Mouse (Mus musculus): ENCODE results near the gene Fnbp1l.
A peak's percentile ranks its signal among the peaks of the same experiment; 100 is the strongest.

Fnbp1l gene

DNA sequence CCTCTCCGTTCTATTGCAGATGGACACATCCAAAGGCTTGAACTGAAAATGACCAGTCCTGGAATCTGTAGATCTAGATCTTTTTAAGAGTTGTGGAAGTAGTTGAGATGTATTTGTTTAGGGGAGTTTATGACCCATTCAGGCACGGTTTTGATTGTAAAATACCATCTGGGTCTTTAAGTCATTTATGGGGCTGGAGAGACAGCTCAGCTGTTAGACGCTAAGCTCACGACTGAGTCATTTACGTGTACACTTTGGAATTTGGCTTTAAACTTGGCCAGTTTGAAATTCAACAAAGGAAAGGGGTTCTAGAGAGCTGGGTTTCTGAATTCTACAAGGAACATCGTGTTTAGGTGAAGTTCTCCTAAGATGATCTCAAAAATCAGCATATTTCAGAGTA is 124.8 kb downstream of the Fnbp1l start:
- DNase-seq (ENCODE audit: low spot score in 2 of 2): no peak

DNA sequence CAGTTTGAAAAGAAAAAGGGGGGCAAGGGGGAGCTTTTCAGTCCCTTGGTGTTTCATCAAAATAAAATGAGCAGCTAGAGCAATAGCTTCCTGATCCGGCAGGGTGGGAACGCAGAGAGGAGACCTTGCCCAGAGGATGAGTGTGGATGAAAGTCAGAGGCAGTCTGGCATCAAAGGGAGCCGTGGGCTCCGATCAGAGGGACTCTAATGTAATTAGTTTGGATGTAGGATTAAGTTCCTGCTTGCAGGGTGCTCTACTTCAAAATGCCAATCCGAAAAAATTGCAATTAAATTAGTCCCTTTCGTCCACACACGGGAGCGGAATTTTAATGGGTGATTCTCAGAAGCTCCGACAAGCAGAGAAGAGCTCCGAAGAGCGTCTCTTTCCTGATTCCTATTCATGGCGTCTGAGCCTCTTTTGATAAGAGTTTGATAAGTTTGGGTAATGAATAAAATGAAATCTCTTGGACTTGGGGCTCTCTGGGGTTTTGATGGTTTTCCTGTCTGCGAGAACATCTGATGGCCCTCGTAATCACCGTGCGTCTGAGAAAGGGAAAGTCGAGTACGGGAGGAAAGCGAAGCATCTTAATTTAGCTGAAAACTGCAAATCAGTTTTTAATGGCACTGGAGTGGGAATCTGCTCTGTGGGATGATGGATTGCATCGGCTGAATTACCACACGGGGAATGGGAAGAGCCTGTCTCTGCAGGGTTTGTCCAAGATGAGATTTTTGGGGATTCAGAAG is 126.5 kb downstream of the Fnbp1l start:
- no peak for DNase-seq (ENCODE audit: low spot score in 2 of 2)

DNA sequence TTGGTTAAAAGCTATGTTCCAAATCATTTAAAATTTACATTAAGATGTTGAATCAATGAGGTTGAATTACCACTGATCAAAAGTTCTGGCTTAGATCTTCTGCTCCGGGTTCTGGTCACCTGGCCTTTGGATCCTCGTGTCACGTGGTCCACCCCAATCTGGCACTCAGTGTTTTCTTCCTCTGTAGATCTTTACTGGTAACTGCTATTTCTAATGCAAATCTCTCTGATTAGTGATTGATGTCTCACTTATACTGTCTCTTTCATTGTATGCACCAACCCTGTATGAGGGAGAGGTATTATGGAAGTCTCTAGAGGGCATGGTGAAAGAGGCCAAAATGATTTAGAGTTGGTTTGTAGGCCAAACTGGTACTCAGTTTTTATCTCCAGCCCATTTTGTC is 127.5 kb downstream of the Fnbp1l start:
- DNase-seq (ENCODE audit: low spot score in 2 of 2): no peak

DNA sequence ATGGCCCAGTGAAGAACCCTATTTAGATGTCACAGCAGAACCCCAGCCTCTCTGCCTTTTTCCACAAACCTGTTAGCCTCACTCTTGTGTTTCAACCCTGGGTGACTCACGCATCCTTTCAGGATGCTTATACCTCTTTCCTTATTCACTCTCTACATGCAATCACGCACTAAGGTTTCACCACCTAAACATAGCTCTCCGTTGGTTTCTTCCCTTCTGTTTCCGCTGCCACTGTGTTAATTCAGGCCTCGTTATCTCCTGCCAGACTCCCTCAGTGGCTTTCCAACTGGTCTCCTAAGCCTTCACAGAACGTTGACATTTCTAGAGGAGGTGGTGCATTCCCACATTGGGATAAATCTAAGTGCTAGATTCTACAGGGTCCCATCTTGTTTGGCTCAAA is 128.9 kb downstream of the Fnbp1l start:
- DNase-seq (ENCODE audit: low spot score in 2 of 2): peak; percentile 45 to 70

Measured in left cerebral cortex, adult 9 months (tissue).